Comparison of ENCODE assay signal across 13 mouse cellular contexts in the genomic region with DNA sequence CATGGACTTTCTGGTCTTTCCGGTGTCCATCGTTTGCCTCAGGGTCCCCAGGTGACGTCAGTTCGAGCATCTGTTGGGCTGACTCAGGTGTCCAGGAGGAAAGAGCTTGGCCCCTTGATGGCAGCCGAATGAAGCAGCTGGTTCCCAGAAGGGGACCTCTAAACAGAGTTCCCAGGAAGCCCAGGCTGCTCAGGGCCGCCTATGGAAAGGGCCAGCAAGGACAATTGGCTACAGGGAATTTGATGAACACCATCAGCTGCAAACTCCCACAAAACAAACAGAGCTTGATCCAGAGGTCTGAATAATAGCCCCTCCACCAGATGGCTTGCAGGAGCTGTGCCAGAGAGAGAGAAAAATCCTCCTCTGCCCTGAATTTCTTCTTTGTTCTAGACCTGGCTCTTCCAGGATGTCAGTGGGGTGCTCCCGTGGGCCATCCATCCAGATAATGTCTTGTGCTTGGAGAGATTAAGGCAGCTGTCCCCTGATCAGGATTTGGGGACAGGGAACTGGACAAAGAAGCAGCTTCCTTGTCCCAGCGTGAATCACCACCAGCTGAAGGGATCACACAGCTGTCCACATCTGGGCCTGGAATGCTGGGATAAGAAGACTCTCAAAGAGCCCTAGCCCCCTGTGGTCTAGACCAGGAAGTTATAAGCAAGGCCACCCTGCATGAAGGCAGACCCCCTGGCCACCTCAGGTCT. TPM values are rescaled to one million over a fixed set of nuclear protein-coding genes. Genes with fewer than 3 reads are reported as not detected.
A peak's percentile ranks its signal among the peaks of the same experiment; 100 is the strongest.
DNase-seq lines count a peak whose midpoint lies in the region; ATAC-seq lines count a peak whose summit lies in the region.
"Had no signal": no experiment of that assay in that cellular context is flagged by ENCODE, and none has a peak within 500 bp of the region (broad histone marks: within the 10 kb centered on the region; RNA-seq: fewer than 3 reads in every experiment).

No protein-coding gene starts in this region.

- no peak for DNase-seq in hindbrain, embryonic 10.5 days (ENCODE audit: low spot score)
- DNase-seq in ovary, postnatal 14 days (ENCODE audit: low spot score) = peak; percentile 33
- DNase-seq in ovary, adult 18-20 months (ENCODE audit: low spot score) = no peak
- DNase-seq in heart, postnatal 36 days = peak; percentile 53 to 58
- DNase-seq in thymus, postnatal 4 days = no peak
- DNase-seq: cerebellum, postnatal 36 days had no signal

- no peaks in the 10 kb centered on the region for H3K4me1 ChIP-seq in hindbrain, embryonic 15.5 days (replicated peaks)
- peaks cover 7% of the 10 kb centered on the region; the same call in 1 of the 2 replicates for H3K4me1 ChIP-seq in hindbrain, embryonic 10.5 days (replicated peaks)
- H3K4me1 ChIP-seq in stomach, embryonic 14.5 days (ENCODE audit: control insufficient read depth, insufficient read depth, low read length) = peaks cover 15% of the 10 kb centered on the region; the same call in 1 of the 2 replicates
- no peaks in the 10 kb centered on the region for H3K4me1 ChIP-seq in forebrain, embryonic 16.5 days (replicated peaks; ENCODE audit: control insufficient read depth, insufficient read depth, low read length)

- ATAC-seq in hindbrain, embryonic 15.5 days (ENCODE audit: low FRiP score, low read depth) = 0 out of 2 replicates have a peak, but pooled peaks have one; percentile 42
- peak; percentile 63; the same call in 1 of the 2 replicates for ATAC-seq in stomach, embryonic 14.5 days (ENCODE audit: insufficient number of reproducible peaks, insufficient read depth, low FRiP score, low read depth)
- no peak for ATAC-seq in forebrain, embryonic 16.5 days
- ATAC-seq: lung, postnatal 0 days had no signal

- no peaks in the 10 kb centered on the region for H3K9me3 ChIP-seq in hindbrain, embryonic 15.5 days
- no peaks in the 10 kb centered on the region for H3K9me3 ChIP-seq in hindbrain, embryonic 10.5 days
- no peaks in the 10 kb centered on the region for H3K9me3 ChIP-seq in stomach, embryonic 14.5 days (ENCODE audit: control insufficient read depth, low read depth, low read length)
- no peaks in the 10 kb centered on the region for H3K9me3 ChIP-seq in forebrain, embryonic 16.5 days (ENCODE audit: control insufficient read depth, low read length)
- H3K9me3 ChIP-seq: forebrain, embryonic 10.5 days had no signal

- H3K27ac ChIP-seq in hindbrain, embryonic 15.5 days (replicated peaks) = no peak overlapping the region
- no peak overlapping the region for H3K27ac ChIP-seq in hindbrain, embryonic 10.5 days
- H3K27ac ChIP-seq in stomach, embryonic 14.5 days (ENCODE audit: low read length) = peak overlapping the region; percentile 75; the same call in 1 of the 2 replicates
- no peak overlapping the region for H3K27ac ChIP-seq in forebrain, embryonic 16.5 days (ENCODE audit: low read length)
- H3K27ac ChIP-seq: forebrain, embryonic 10.5 days; layer of hippocampus, adult 2 months had no signal

- H3K4me3 ChIP-seq in hindbrain, embryonic 15.5 days = no peak overlapping the region
- no peak overlapping the region for H3K4me3 ChIP-seq in hindbrain, embryonic 10.5 days
- H3K4me3 ChIP-seq in stomach, embryonic 14.5 days (ENCODE audit: low read depth, low read length) = no peak overlapping the region
- no peak overlapping the region for H3K4me3 ChIP-seq in forebrain, embryonic 16.5 days (replicated peaks; ENCODE audit: low read length)
- H3K4me3 ChIP-seq: forebrain, embryonic 10.5 days; layer of hippocampus, adult 2 months had no signal

- H3K36me3 ChIP-seq in hindbrain, embryonic 15.5 days = no peaks in the 10 kb centered on the region
- no peaks in the 10 kb centered on the region for H3K36me3 ChIP-seq in hindbrain, embryonic 10.5 days
- no peaks in the 10 kb centered on the region for H3K36me3 ChIP-seq in stomach, embryonic 14.5 days (ENCODE audit: control insufficient read depth, insufficient read depth, low read length)
- no peaks in the 10 kb centered on the region for H3K36me3 ChIP-seq in forebrain, embryonic 16.5 days (ENCODE audit: control insufficient read depth, insufficient read depth)
- H3K36me3 ChIP-seq: forebrain, embryonic 10.5 days had no signal

- intact Hi-C loops in heart, postnatal 36 days (cut with DNase I) = loop anchor here (5.0 kb wide), 1 partner anchor 41 kb away; no protein-coding TSS in a partner anchor

- no peak overlapping the region for H3K4me2 ChIP-seq in hindbrain, embryonic 15.5 days
- no peak overlapping the region for H3K4me2 ChIP-seq in stomach, embryonic 14.5 days (replicated peaks; ENCODE audit: low read depth, low read length)
- no peak overlapping the region for H3K4me2 ChIP-seq in forebrain, embryonic 16.5 days (ENCODE audit: low read length)

- H3K9ac ChIP-seq in hindbrain, embryonic 15.5 days = no peak overlapping the region
- H3K9ac ChIP-seq in stomach, embryonic 14.5 days (replicated peaks; ENCODE audit: low read depth, low read length) = no peak overlapping the region
- H3K9ac ChIP-seq in forebrain, embryonic 16.5 days (replicated peaks; ENCODE audit: low read depth, low read length) = no peak overlapping the region

- H3K27me3 ChIP-seq in hindbrain, embryonic 15.5 days = no peaks in the 10 kb centered on the region
- H3K27me3 ChIP-seq in hindbrain, embryonic 10.5 days (ENCODE audit: insufficient read depth, poor library complexity, severe bottlenecking) = no peaks in the 10 kb centered on the region
- H3K27me3 ChIP-seq in stomach, embryonic 14.5 days (ENCODE audit: control insufficient read depth, insufficient read depth, low read length) = no peaks in the 10 kb centered on the region
- H3K27me3 ChIP-seq in forebrain, embryonic 16.5 days (replicated peaks; ENCODE audit: control insufficient read depth, insufficient read depth, low read length) = no peaks in the 10 kb centered on the region
- H3K27me3 ChIP-seq: CH12.LX had no signal

- WGBS in hindbrain, embryonic 15.5 days = 51% methylated on average over 8 of the region's 8 CpGs
- WGBS in hindbrain, embryonic 10.5 days = 70% methylated on average over 8 of the region's 8 CpGs
- WGBS in stomach, embryonic 14.5 days = 57% methylated on average over 8 of the region's 8 CpGs
- 57% methylated on average over 8 of the region's 8 CpGs for WGBS in forebrain, embryonic 16.5 days

RNA-seq across cellular contexts. Expression of a gene that starts 29.6 kb away (rescaled TPM):
- polyA plus RNA-seq in hindbrain, embryonic 15.5 days (2015; fragmentation: Nextera tagmentation; extraction: Ambion mirVana) = 4.4 and 4.9 TPM in 2 replicates
- 4.7 and 6.4 TPM in 2 replicates for polyA plus RNA-seq in hindbrain, embryonic 10.5 days (2016; fragmentation: Nextera tagmentation; extraction: Ambion mirVana)
- total RNA-seq in heart, postnatal 36 days (2021) = 100 to 1,000 TPM in 1 of 2 experiments, 10 to 100 TPM in 1; 91.2 to 101 TPM
- polyA plus RNA-seq in stomach, embryonic 14.5 days (2014; fragmentation: Nextera tagmentation; extraction: Ambion mirVana) = 23.1 and 23.8 TPM in 2 replicates
- 2.8 and 2.9 TPM in 2 replicates for polyA plus RNA-seq in forebrain, embryonic 16.5 days (2015; fragmentation: Nextera tagmentation; extraction: Ambion mirVana)

Comparison
In these comparisons a context has a peak if more than half of its experiments do, and no peak if none do; other contexts are left out.
1. DNase-seq: peak in ovary, postnatal 14 days (single experiment) and heart, postnatal 36 days (2 of 2); none in hindbrain, embryonic 10.5 days (single experiment), ovary, adult 18-20 months (single experiment) and thymus, postnatal 4 days (single experiment).